Mouse (Mus musculus) thymus, adult 2 months (tissue): ENCODE data around the gene Art3.

Experiments
- CTCF ChIP-seq: fragments of 200-500 bp; IDR thresholded peaks from 2 replicates; pipeline ENCODE4 v1.5.1; 2012; ENCODE audit warnings: mild to moderate bottlenecking, control low read depth, low read length, moderate library complexity, borderline replicate concordance; ENCODE audit not compliant: control insufficient read depth, poor library complexity, insufficient read depth; ENCODE audit errors: extremely low read depth
- POLR2A ChIP-seq: fragments of 200-500 bp; IDR thresholded peaks from 2 replicates; pipeline ENCODE4 v1.6.1; 2012; ENCODE audit warnings: mild to moderate bottlenecking, low read length, control low read depth, moderate library complexity; ENCODE audit not compliant: control insufficient read depth, poor library complexity, insufficient read depth; ENCODE audit errors: extremely low read depth

- TF ChIP-seq CTCF (no peak), POLR2A (no peak)
These were observed 78.9 kb downstream of the Art3 start for GRCm38 (mm10) chr5:92410486-92410885.
